Mouse (Mus musculus) megakaryocyte, embryonic 14.5 days (primary cell): ENCODE measurements at regions not wholly inside any gene's neighbourhood (a gene's known extent, or its start where the extent isn't known, plus 50 kb on each side); places are given as distances from the start of the nearest gene placed in this dataset.

Experiments used
- H3K27me3 ChIP-seq: replicated peaks from 2 replicates; pipeline ENCODE3; 2012; ENCODE audit warnings: inconsistent platforms
- H3K36me3 ChIP-seq: replicated peaks from 2 replicates; pipeline ENCODE3; 2012; ENCODE audit warnings: low read length, inconsistent platforms, mixed read lengths
- H3K4me1 ChIP-seq: 2 replicates; pipeline ENCODE4 v1.6.1; 2012; ENCODE audit warnings: inconsistent platforms
- H3K4me3 ChIP-seq: replicated peaks from 2 replicates; pipeline ENCODE3; 2012; ENCODE audit warnings: moderate library complexity, mild to moderate bottlenecking, inconsistent platforms
- H3K9me3 ChIP-seq: 2 replicates; pipeline ENCODE4 v1.6.1; 2012; ENCODE audit warnings: inconsistent platforms
- FLI1 ChIP-seq: IDR thresholded peaks from 2 replicates; pipeline ENCODE4 v1.6.1; 2012; ENCODE audit warnings: low read length, inconsistent platforms, mixed read lengths
- GATA1 ChIP-seq: IDR thresholded peaks from 3 replicates; pipeline ENCODE4 v1.6.1; 2012; ENCODE audit warnings: mixed read lengths, low read length, inconsistent platforms, borderline replicate concordance

GRCm38 (mm10) chr4:119018573-119018972 is 57.2 kb downstream of the Lao1 start:
- Histone ChIP-seq H3K36me3 (no peaks in the 10 kb centered on the region), H3K27me3 (peaks cover 36% of the 10 kb centered on the region), H3K9me3 (no peaks in the 10 kb centered on the region), H3K4me3 (peak overlapping the region; percentile 57), H3K4me1 (peaks cover 72% of the 10 kb centered on the region)
- TF ChIP-seq FLI1, result no peak
- TF ChIP-seq GATA1, result no peak

DNA sequence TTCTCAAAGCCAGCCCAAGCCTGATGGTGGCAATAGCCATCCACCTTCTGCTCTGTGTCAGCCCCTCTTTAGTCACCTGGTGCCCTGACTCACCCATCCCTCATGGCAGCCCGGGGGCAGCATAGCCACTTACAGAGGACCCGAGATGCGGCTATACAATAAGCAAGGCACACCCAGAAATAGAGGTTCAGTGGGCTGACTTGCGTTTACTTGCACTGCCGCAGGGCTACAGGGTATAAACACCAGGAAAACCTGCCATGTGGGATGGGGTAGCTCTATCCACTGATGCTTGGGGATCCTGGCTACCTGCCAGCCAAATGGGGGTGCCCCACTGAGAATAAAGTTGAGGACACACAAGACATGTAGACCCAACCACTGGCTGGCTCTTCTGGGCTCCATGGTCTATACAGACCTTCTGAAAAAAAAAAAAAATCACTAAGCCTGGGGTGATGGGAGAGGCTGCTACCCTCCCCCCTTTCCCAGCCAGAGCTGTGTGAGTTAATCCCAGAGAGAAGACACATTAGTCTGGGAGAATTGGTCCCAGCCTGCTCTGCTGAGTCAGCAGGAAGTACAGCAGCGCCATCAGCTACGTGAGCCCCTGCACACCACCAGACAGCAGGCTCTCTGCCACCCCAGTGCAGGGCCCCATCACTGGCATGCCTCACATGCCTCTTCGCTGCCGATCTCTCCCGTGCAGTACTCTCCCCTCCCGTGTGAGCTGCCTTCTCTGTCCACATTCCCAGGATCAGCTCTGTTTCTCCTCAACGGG is 57.8 kb downstream of the Lao1 start:
- H3K4me3 ChIP-seq, result peak overlapping the region; percentile 84
- H3K9me3 ChIP-seq, result no peaks in the 10 kb centered on the region
- peaks cover 72% of the 10 kb centered on the region for H3K4me1 ChIP-seq
- no peaks in the 10 kb centered on the region for H3K36me3 ChIP-seq
- TF ChIP-seq GATA1 (no peak), FLI1 (no peak)
- peaks cover 36% of the 10 kb centered on the region for H3K27me3 ChIP-seq

DNA sequence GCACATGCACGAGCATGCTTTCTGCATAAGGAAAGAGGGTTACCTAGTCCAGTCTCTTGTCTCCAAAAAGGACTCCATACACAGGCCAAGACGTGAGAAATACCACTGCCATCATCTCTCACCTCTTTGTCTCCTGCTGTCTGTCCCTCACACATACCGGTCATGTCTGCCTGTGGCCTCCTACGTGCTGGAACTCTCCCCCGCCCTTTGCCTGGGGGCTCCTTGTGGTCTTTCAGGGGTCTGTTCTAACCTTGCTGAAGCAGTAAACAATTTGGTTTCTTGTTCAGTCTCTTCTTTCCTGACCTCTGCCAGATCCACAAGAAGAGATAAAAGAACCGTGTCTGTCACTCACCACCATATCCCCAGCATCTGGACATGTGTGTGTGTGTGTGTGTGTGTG is 61.0 kb downstream of the Lao1 start:
- TF ChIP-seq FLI1 (no peak), GATA1 (no peak)
- Histone ChIP-seq H3K9me3 (no peaks in the 10 kb centered on the region), H3K27me3 (peaks cover 39% of the 10 kb centered on the region), H3K36me3 (no peaks in the 10 kb centered on the region), H3K4me3 (no peak overlapping the region), H3K4me1 (peaks cover 56% of the 10 kb centered on the region)

GRCm38 (mm10) chr4:119026237-119026861 is 65.0 kb downstream of the Lao1 start:
- H3K36me3 ChIP-seq, result no peaks in the 10 kb centered on the region
- H3K4me3 ChIP-seq, result no peak overlapping the region
- H3K9me3 ChIP-seq, result no peaks in the 10 kb centered on the region
- no peak for TF ChIP-seq FLI1
- TF ChIP-seq GATA1, result no peak
- H3K27me3 ChIP-seq, result peaks cover 50% of the 10 kb centered on the region
- peaks cover 38% of the 10 kb centered on the region for H3K4me1 ChIP-seq

- TF ChIP-seq FLI1 (no peak), GATA1 (no peak)
- Histone ChIP-seq H3K4me1 (peaks cover 46% of the 10 kb centered on the region), H3K4me3 (peak overlapping the region; percentile 35), H3K36me3 (no peaks in the 10 kb centered on the region), H3K9me3 (no peaks in the 10 kb centered on the region), H3K27me3 (peaks cover 47% of the 10 kb centered on the region)
Measured at GRCm38 (mm10) chr4:119028208-119028821, 66.9 kb downstream of the Lao1 start.

GRCm38 (mm10) chr4:119029091-119029490 is 67.7 kb downstream of the Lao1 start:
- H3K4me3 ChIP-seq, result no peak overlapping the region

GRCm38 (mm10) chr4:119029735-119030134 is 68.4 kb downstream of the Lao1 start:
- peaks cover 10% of the 10 kb centered on the region for H3K9me3 ChIP-seq
- no peaks in the 10 kb centered on the region for H3K36me3 ChIP-seq
- H3K4me1 ChIP-seq, result peaks cover 61% of the 10 kb centered on the region
- no peak for TF ChIP-seq FLI1
- no peak for TF ChIP-seq GATA1
- peaks cover 56% of the 10 kb centered on the region for H3K27me3 ChIP-seq
- no peak overlapping the region for H3K4me3 ChIP-seq

More at GRCm38 (mm10) chr4:119029091-119029490, 67.7 kb downstream of the Lao1 start:
- no peaks in the 10 kb centered on the region for H3K36me3 ChIP-seq
- peaks cover 5% of the 10 kb centered on the region for H3K9me3 ChIP-seq
- H3K4me1 ChIP-seq, result peaks cover 54% of the 10 kb centered on the region
- no peak for TF ChIP-seq FLI1
- peaks cover 52% of the 10 kb centered on the region for H3K27me3 ChIP-seq

GRCm38 (mm10) chr4:119030865-119031264 is 69.5 kb downstream of the Lao1 start:
- TF ChIP-seq GATA1, result no peak
- TF ChIP-seq FLI1, result no peak
- Histone ChIP-seq H3K36me3 (no peaks in the 10 kb centered on the region), H3K9me3 (peaks cover 10% of the 10 kb centered on the region), H3K27me3 (peaks cover 60% of the 10 kb centered on the region), H3K4me1 (peaks cover 68% of the 10 kb centered on the region), H3K4me3 (no peak overlapping the region)

GRCm38 (mm10) chr4:119033006-119033405 is 71.6 kb downstream of the Lao1 start:
- no peaks in the 10 kb centered on the region for H3K36me3 ChIP-seq
- peaks cover 58% of the 10 kb centered on the region for H3K27me3 ChIP-seq
- H3K4me1 ChIP-seq, result peaks cover 78% of the 10 kb centered on the region
- no peak for TF ChIP-seq FLI1
- no peak for TF ChIP-seq GATA1
- peaks cover 10% of the 10 kb centered on the region for H3K9me3 ChIP-seq
- no peak overlapping the region for H3K4me3 ChIP-seq

GRCm38 (mm10) chr4:119036582-119036981 is 71.9 kb upstream of the Slc2a1 start:
- H3K4me1 ChIP-seq, result peaks cover 79% of the 10 kb centered on the region
- TF ChIP-seq GATA1, result peak; percentile 76; the same call in 1 of the 3 replicates
- no peak for TF ChIP-seq FLI1
- H3K9me3 ChIP-seq, result peaks cover 10% of the 10 kb centered on the region
- H3K36me3 ChIP-seq, result no peaks in the 10 kb centered on the region
- H3K27me3 ChIP-seq, result peaks cover 50% of the 10 kb centered on the region
- H3K4me3 ChIP-seq, result peak overlapping the region; percentile 81
